Mouse (Mus musculus): ENCODE results near the gene Apmap. TPM values are rescaled to one million over a fixed set of nuclear protein-coding genes. Genes with fewer than 3 reads are reported as not detected.
"Not testable (repeated sequence)": the region's sequence is repeated elsewhere in the genome, so short reads cannot be mapped to it uniquely, and the experiment has no call there.

Gene Apmap
- polyA plus RNA-seq, 1 experiment, result 31.2 TPM

- no peaks in the 10 kb centered on the region for H3K27me3 ChIP-seq (ENCODE audit: control insufficient read depth, insufficient read depth, low read length)
- H3K27ac ChIP-seq (ENCODE audit: control insufficient read depth, insufficient read depth, low read depth, low read length), result no peak overlapping the region
- no peaks in the 10 kb centered on the region for H3K36me3 ChIP-seq (ENCODE audit: control insufficient read depth, insufficient read depth, low read length)
- H3K4me1 ChIP-seq (ENCODE audit: control insufficient read depth, insufficient read depth, low read length), result no peaks in the 10 kb centered on the region
- H3K4me3 ChIP-seq (ENCODE audit: control insufficient read depth, low read depth, low read length), result no peak overlapping the region
- TF ChIP-seq CTCF (IDR thresholded peaks at IDR 0.05; ENCODE audit: control insufficient read depth, insufficient read depth, insufficient replicate concordance, low read depth, low read length) (no peak), POLR2A (IDR thresholded peaks at IDR 0.05; ENCODE audit: control insufficient read depth, low read depth, low read length) (no peak)
Measured at GRCm38 (mm10) chr2:150567051-150567450, 41.3 kb downstream of the Apmap start.

DNA sequence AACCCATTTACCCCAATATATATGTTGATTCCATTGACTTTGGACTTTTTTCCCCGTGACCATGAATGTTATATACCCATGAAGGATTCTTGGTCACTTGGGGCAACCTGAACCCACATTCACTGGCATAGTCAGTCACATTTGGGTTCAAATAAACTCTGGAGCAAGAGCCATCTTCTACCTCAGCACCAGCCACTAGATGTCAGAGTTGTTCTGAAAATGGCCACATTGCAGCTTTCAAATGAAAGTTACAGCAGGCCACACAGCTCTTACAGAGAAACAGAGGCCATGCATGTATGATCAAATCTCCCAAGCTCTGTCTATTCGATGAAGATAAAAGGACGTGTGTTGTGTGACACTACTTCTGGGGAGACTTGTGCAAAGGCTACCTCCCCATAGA lies 49.8 kb downstream of the Apmap start:
- no peaks in the 10 kb centered on the region for H3K4me1 ChIP-seq (ENCODE audit: control insufficient read depth, insufficient read depth, low read length)
- no peaks in the 10 kb centered on the region for H3K36me3 ChIP-seq (ENCODE audit: control insufficient read depth, insufficient read depth, low read length)
- H3K27me3 ChIP-seq (ENCODE audit: control insufficient read depth, insufficient read depth, low read length), result no peaks in the 10 kb centered on the region
- H3K27ac ChIP-seq (ENCODE audit: control insufficient read depth, insufficient read depth, low read depth, low read length), result no peak overlapping the region
- no peak for TF ChIP-seq POLR2A (IDR thresholded peaks at IDR 0.05; ENCODE audit: control insufficient read depth, low read depth, low read length)
- TF ChIP-seq CTCF (IDR thresholded peaks at IDR 0.05; ENCODE audit: control insufficient read depth, insufficient read depth, insufficient replicate concordance, low read depth, low read length), result no peak
- no peak overlapping the region for H3K4me3 ChIP-seq (ENCODE audit: control insufficient read depth, low read depth, low read length)

- peak overlapping the region; percentile 49 for H3K4me3 ChIP-seq (ENCODE audit: control insufficient read depth, low read depth, low read length)
- not testable (repeated sequence) for H3K27me3 ChIP-seq (ENCODE audit: control insufficient read depth, insufficient read depth, low read length); H3K36me3 ChIP-seq (ENCODE audit: control insufficient read depth, insufficient read depth, low read length); H3K27ac ChIP-seq (ENCODE audit: control insufficient read depth, insufficient read depth, low read depth, low read length); H3K4me1 ChIP-seq (ENCODE audit: control insufficient read depth, insufficient read depth, low read length)
Measured at GRCm38 (mm10) chr2:150549576-150549975, 58.8 kb downstream of the Apmap start.

Other genes starting within 250 kb of the Apmap start
- gene 3300002I08Rik, start 245.8 kb downstream of the Apmap start, polyA plus RNA-seq (2012; rRNA removed), result 0.90 and 1.3 TPM in 2 replicates
- 0.46 and 0.59 TPM in 2 replicates for gene Zfp442, start 157.1 kb downstream of the Apmap start, polyA plus RNA-seq (2012; rRNA removed)
- gene Zfp345, start 123.5 kb downstream of the Apmap start, polyA plus RNA-seq (2012; rRNA removed), result not detected in 2 replicates
- gene Cst7, start 38.2 kb downstream of the Apmap start, polyA plus RNA-seq (2012; rRNA removed), result 0.46 and 0.78 TPM in 2 replicates
- 9.7 and 14.6 TPM in 2 replicates for gene Acss1, start 59.9 kb upstream of the Apmap start, polyA plus RNA-seq (2012; rRNA removed)
- 0.02 TPM in 1 of 2 replicates, not detected in the other for gene Vsx1, start 80.8 kb upstream of the Apmap start, polyA plus RNA-seq (2012; rRNA removed)
- gene Entpd6, start 140.5 kb upstream of the Apmap start, polyA plus RNA-seq (2012; rRNA removed), result 84.4 and 91.0 TPM in 2 replicates
- 7.0 and 8.9 TPM in 2 replicates for gene Pygb, start 178.2 kb upstream of the Apmap start, polyA plus RNA-seq (2012; rRNA removed)